Mouse (Mus musculus) skeletal muscle tissue, postnatal 0 days (tissue): ENCODE results near the gene Bmp15. TPM values are rescaled to one million over a fixed set of nuclear protein-coding genes. Genes with fewer than 3 reads are reported as not detected.

Experiments used
- polyA plus RNA-seq: library from polyadenylated mRNA; unstranded; fragments of >200 nt; fragmentation: Nextera tagmentation; extraction: Ambion mirVana; gene quantifications from 2 replicates; pipeline ENCODE4 v1.2.1, GENCODE M21; 2015

The Bmp15 gene
- polyA plus RNA-seq = 0.04 and 0.06 TPM in 2 replicates

GRCm38 (mm10) chrX:6320621-6321020, at the start of gene Bmp15:
TSS of gene Bmp15 (minus strand) at chrX:6320721.

Other genes starting within 250 kb of the Bmp15 start
- gene AU022751, start 237.3 kb downstream of the Bmp15 start, polyA plus RNA-seq = not detected in 2 replicates
- 1.2 TPM in 2 replicates for gene Nudt10, start 147.7 kb downstream of the Bmp15 start, polyA plus RNA-seq
- 0.87 and 0.94 TPM in 2 replicates for gene Shroom4, start 79.1 kb upstream of the Bmp15 start, polyA plus RNA-seq